Mouse (Mus musculus): ENCODE measurements around the gene Gm12166.

Gene Gm12166

DNA sequence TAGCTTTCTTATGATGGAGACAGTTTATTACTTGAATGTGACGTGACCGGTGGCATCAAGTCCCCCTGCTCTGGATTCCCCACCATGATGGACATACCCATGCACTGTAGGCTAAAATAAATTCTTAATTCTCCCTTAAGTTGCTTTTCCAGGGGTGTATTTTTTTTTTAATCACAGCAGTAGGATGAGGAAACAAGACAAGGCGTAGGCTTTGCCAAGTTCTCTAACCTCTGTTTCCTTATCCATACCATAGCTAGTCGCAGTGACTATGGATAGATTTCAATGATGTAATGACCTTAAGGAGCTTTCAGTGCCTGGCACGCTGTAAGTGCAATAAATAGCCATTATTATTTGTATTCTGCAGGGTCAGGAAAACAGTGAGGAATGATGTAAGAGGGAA is 25.2 kb upstream of the Gm12166 start:
- CTCF ChIA-PET: interaction anchor here in 1 of 4 experiments (1.1 kb wide), 1 partner anchor 198 kb away, joined by 3 read pairs; no protein-coding TSS in a partner anchor
- POLR2A ChIA-PET: interaction anchor here in 2 of 4 experiments (0.8 to 3.5 kb wide), 17 partner anchors 8 to 44 kb away, joined by 3 to 25 read pairs (median 5); no protein-coding TSS in a partner anchor

DNA sequence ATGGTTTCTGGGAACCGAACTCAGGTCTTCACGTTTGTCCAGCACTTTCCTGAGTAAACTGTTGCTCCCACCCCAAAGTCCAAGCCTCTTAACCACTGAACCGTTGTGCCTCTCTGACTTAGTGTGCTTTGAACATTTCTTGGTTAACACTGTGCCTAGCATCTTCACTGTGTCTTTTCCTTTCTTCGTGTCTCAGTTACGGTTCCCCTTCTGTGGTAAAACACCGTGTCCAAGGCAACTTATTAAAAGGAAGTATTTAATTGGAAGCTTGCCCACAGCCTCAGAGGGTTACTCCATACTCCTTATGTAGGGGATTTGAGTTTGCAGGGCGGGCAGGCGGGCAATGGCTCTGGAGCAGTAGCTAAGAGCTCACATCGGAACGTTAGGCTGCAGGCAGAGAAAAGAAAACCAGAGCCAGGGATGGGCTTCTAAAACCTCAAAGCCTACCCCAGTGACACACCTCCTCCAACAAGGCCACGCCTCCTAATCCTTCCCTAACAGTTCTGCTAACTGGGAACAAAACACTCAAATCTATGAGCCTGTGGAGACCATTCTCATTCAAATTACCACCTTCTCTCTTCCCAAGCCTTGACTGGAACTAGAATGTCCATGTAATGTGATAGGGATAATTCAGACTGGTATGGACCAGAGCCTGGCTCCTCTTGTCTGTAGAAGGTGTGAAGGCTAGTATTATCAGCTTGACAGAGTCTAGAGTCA is 24.5 kb upstream of the Gm12166 start:
- ChIA-PET CTCF (no interaction called here), POLR2A (interaction anchor here in 2 of 4 experiments (0.8 to 3.5 kb wide), 16 partner anchors 7 to 43 kb away, joined by 3 to 25 read pairs (median 6); no protein-coding TSS in a partner anchor)

DNA sequence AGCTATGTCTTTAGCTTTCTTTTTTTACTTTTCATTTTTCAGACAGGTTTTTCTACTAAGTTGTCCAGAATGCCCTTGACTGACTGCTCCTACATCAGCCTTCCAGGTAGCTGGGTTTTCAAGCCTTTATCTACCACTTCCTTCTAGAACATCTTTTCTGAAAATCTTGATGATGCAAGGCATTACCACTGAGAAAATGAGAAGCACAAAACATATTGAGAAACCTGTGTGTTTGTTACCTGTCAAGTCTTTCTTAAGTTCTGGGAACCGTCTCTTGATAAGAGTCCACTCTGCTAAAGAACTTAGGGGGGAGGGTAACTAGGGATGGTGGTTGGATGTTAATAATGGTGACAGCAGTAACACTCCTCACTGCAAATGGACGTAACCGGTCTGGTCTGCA is 23.4 kb upstream of the Gm12166 start:
- CTCF ChIA-PET: no interaction called here
- POLR2A ChIA-PET: interaction anchor here (0.6 to 3.5 kb wide), 6 partner anchors 14 to 180 kb away, joined by 3 to 25 read pairs (median 6); no protein-coding TSS in a partner anchor

DNA sequence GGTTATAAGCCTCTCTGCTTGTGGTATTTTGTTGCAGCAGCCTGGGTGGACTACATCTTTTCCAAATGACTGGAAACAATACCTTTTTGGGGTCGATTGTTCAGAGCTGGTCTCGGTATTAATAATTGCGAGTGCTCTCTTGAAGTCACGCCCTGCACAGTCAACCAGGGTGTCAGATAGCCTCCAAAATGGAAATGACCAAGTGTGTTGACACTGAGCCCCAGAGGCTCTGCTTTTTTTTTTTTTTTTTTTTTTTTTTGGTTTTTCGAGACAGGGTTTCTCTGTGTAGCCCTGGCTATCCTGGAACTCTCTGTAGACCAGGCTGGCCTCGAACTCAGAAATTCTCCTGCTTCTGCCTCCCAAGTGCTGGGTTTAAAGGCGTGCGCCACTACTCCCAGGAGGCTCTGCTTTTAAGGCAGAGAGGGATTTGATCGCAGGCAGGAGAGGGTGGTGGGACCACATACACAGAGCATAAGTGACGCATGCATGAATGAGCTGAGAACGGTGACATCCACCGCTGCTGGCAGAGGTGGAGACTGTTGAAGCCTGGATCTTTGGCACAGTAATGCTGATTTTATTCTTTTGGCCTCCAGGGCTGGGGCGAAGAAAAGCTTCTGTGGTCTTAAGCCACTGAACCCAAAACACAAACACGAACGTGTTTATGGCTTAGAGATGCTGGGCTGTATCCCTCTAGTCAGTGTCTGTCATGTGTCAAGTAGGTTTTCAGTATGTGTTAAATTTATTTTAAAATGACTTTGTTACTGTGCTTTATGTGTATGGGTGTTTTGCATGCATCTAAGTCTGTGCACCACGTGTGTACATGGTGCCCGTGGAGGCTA is 21.9 kb upstream of the Gm12166 start:
- CTCF ChIA-PET: interaction anchor here in 1 of 4 experiments (0.5 kb wide), 1 partner anchor 74 kb away, joined by 8 read pairs; no protein-coding TSS in a partner anchor
- POLR2A ChIA-PET: interaction anchor here in 2 of 4 experiments (0.8 to 12.4 kb wide), 10 partner anchors 8 to 44 kb away, joined by 3 to 383 read pairs (median 5); partner anchors contain the start of gene Adam19 (in 1 of the 2)

DNA sequence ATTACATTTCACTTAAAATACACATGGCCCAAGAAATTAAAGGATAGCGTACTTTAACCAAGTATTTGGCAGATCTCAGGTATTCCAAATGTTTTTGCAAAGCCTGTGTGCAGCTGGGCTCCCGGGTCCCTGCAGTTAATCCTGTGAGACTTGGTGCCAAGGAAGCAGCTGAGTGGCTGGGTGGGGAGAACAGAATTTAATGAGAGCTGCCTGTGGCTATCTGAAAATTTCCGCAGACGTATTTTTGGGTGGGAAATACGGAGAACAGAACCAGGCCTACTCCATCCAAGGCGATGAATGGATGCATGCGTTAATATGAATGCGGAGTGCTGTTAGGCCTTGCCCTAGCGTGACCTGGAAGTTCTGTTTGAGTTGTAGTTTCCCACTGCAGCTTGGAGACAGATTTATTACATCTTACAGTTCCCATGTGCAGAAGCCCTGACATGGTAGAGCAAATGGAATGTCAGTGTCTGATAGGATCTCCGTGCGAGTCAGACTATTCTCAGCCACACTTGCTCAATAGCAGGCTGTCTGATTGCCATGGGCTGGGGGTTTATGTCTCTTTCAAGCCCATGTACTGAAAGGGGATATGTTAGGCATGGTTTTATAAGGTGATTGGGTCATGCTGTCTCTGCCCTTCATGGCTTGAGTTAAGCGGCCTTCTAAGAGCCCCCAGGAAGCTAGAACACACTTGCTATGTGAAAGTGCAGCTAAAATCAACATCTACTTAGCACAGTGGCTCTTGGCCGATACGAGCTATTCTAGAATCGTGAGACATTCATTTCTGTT is 21.1 kb upstream of the Gm12166 start:
- CTCF ChIA-PET: interaction anchor here in 1 of 4 experiments (0.5 kb wide), 1 partner anchor 73 kb away, joined by 8 read pairs; no protein-coding TSS in a partner anchor
- POLR2A ChIA-PET: interaction anchor here in 3 of 4 experiments (0.8 to 12.4 kb wide), 15 partner anchors 8 to 185 kb away, joined by 3 to 383 read pairs (median 5); partner anchors contain the start of gene Adam19 (in 2 of the 3)

DNA sequence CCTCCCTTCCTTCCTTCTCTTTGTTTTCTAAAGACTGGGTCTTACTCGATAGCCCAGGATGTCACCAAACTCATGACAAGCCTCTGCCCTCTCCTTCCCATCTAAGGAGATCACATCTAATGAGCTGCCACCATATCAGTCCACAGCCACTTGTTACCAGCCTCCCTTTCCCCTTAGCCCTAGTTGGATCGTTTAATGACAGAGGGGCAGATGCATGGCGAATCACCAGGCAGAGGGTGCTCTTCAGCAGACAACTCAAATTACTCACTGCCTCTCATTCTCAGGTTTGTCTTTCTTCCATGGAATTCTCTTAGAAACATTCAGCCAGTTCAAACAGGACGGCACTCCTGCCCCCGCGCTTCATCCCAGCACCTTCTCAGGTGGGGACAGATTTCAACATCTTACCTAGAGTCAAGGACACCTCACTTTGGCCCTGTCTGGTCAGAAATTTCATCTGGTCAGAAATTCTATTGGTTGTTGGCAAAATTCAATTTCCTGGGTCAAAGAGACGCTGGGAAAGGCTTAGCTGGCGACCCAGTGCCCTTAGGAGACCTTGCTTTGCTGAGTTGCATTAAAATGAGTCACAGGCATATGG is 20.4 kb upstream of the Gm12166 start:
- CTCF ChIA-PET: interaction anchor here in 1 of 4 experiments (0.7 kb wide), 1 partner anchor 77 kb away, joined by 3 read pairs; no protein-coding TSS in a partner anchor
- POLR2A ChIA-PET: interaction anchor here in 3 of 4 experiments (0.6 to 12.4 kb wide), 18 partner anchors 8 to 186 kb away, joined by 3 to 383 read pairs (median 5); partner anchors contain the start of gene Adam19 (in 2 of the 3)

DNA sequence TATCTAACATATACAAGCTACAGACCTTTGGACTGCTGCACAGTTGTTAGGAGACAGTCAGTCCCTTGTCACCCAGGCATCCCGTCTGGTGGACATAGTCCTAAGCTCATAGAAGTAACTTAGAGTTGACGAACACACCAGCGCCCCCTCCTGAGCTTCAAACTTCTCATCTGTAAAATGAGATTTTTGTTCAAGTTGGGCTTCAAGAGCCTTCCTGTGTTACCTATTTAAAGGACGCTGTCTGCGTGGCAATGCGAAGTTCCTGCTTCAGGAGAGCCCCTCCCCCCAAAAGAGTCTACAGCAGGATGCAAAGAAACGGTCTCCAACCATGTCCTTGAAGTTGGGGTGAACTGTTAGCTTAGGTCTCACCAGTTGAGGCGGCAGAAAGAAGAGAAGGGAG is 18.7 kb upstream of the Gm12166 start:
- ChIA-PET CTCF (interaction anchor here (0.6 to 2.0 kb wide), 8 partner anchors 10 to 718 kb away, joined by 3 to 7 read pairs (median 4); partner anchors contain the start of gene Adam19 (in 1 of the 4)), POLR2A (interaction anchor here in 3 of 4 experiments (1.0 to 12.4 kb wide), 39 partner anchors 7 to 132 kb away, joined by 3 to 383 read pairs (median 12); partner anchors contain the start of gene Adam19 (in 3 of the 3))

DNA sequence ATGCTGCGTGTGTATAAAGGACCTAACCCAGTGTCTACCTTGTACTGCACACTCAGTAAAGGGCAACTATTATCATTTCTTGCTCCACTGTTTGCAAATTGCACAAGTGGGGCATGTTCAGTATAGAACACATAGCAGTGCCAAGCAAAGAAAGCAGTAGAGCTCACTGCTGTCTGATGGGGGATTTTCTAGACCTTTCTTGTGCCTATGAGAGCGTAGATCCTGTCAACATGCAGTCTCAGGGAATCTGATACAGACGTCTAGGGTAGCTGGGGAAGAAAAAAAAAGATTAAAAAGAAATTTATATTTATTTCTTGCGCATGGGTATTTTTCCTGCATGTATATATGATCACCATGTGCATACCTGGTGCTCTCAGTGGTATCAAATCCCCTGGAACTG is 18.0 kb upstream of the Gm12166 start:
- ChIA-PET CTCF (interaction anchor here in 3 of 4 experiments (1.0 to 2.0 kb wide), 4 partner anchors 10 to 25 kb away, joined by 4 to 5 read pairs (median 4); partner anchors contain the start of gene Adam19 (in 1 of the 3)), POLR2A (interaction anchor here in 3 of 4 experiments (0.7 to 12.4 kb wide), 47 partner anchors 7 to 205 kb away, joined by 3 to 383 read pairs (median 8); partner anchors contain the start of genes Adam19 (in 3 of the 3) and Thg1l (in 1 of the 3))

DNA sequence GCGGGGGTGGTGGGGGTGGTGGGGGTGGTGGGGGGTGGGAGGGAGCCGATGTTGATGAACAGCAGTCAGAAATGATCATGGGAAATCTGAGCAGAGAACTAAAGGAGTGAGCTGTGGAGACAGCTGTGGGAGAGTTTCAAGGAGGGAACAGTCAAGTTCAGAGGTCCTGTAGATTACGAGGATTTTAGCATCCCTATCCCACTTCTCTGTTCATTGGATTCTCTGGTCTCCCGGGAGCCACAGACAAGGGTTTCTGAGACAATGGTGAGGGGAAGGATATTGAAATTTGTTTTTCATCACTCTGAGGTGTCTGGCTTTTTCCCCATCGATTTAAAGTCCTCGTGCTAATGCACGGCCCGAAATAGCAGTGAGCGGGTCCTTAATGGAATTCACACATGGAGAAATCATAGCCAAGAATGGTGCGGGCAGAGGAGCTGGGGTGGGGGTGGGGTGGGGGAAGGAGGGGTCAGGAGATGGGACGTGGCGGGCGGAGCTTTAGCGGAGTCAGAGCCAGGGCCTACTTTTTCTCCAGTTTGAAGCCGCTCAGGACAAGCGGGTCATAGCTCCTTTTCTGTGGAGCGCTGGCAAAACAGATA is 17.4 kb upstream of the Gm12166 start:
- ChIA-PET CTCF (interaction anchor here in 3 of 4 experiments (0.8 to 1.8 kb wide), 4 partner anchors 10 to 189 kb away, joined by 3 to 5 read pairs (median 4); no protein-coding TSS in a partner anchor), POLR2A (interaction anchor here in 3 of 4 experiments (0.6 to 12.4 kb wide), 49 partner anchors 8 to 206 kb away, joined by 3 to 383 read pairs (median 8); partner anchors contain the start of genes Adam19 (in 3 of the 3) and Thg1l (in 1 of the 3))

DNA sequence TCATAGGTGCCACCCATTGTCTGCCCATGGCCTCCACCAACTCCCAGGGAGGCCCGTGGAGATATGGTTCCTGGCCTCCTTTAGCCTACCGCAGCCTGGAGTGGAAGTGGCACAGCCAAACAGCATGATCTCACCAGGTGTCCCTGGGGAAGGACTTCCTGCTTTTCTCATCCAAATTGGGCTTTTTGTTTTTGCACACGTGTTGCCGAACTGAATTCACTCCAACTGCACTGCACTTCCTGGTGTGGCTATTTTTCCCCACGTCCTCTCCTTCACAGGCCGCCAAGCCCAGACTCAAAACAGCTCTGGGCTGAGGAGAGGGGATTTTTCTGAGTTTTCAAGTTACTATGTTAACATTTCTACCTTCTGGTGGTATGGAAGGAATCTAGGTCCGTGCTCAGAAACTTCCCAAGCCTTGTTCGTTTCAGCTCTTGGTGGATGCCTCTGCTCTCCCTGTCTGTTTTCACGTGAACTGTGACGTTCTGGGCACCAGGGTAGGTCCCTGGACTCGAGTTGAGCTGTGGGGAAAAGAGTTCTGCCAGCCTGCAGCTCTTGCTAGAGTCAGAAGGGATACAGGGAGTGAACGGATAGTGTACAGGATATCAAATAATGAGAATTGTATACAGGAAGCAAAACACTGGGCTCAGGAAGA is 16.8 kb upstream of the Gm12166 start:
- POLR2A ChIA-PET: interaction anchor here (0.7 to 12.4 kb wide), 40 partner anchors 9 to 206 kb away, joined by 3 to 383 read pairs (median 11); partner anchors contain the start of genes Adam19 (in 4 of the 4), Sox30 (in 1 of the 4) and Thg1l (in 1 of the 4)
- CTCF ChIA-PET: interaction anchor here in 1 of 4 experiments (0.8 to 1.0 kb wide), 2 partner anchors 9 to 189 kb away, joined by 3 read pairs; no protein-coding TSS in a partner anchor

DNA sequence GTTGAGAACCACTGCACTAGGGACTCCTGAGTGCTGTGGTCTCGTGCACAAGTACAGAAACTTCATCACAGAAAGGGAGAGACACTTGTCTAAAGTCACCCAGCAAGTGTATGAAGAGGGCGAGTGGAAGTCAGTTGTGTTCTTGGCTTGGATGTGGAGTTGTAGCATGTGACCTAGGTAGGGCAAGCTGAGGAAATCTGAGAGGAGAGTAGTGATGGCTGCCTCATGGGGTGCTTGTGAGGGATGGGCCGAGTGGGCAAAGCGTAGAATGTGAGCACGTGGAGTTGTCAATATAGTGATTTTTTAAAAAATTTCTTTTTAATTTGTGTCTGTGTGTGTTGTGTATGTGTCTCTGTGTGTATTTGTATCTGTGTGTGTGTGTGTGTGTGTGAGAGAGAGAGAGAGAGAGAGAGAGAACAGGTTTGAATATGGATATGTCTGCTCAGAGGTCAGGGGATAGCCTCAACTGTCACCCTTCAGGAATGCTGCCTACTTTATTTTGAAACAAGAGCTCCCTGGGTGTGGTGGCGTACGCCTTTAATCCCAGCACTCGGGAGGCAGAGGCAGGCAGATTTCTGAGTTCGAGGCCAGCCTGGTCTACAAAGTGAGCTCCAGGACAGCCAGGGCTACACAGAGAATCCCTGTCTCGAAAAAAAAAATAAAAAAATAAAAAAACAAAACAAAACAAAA is 15.4 kb upstream of the Gm12166 start:
- CTCF ChIA-PET: interaction anchor here in 2 of 4 experiments (0.6 to 1.6 kb wide), 4 partner anchors 48 to 148 kb away, joined by 3 to 4 read pairs (median 3); no protein-coding TSS in a partner anchor

DNA sequence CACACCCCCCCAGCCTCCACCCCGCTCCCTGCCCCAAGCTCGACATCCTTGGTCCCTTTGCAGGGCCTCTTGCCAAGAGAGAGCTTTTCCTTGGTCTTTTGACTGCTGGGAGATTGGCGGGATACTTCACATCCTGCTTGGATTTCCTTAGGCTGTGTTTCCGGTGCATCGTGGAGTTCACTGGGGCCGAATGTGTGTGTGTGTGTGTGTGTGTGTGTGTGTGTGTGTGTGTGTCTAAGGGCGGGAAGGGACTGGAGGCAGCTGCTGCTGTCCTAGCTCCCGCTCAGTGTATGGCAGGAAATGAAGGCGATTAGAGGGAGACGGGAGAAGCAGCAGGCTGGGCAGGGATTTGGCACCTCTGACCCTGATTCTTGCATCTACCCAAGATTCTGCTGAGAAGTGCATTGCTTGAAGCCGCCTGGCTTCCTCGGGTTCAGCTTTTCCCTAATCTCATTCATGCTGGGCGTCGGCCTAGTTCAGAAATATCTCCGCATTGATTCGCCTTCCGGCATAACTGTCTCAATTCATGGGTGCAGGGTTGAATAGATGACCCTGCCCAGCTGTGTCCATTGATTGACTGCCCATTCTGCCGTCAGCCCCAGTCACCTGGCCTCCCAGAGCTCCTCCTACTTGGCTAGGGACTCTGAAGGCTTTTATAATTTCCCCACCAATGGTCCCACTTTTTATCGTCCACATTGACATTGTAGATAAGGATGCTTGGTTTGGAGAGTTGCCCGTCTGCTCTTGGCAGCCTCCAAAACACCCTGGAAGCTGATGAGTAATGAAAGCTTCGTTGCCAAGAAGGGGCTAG is 13.3 kb upstream of the Gm12166 start:
- ChIA-PET CTCF (interaction anchor here in 3 of 4 experiments (0.6 to 1.0 kb wide), 6 partner anchors 9 to 210 kb away, joined by 3 to 6 read pairs (median 4); no protein-coding TSS in a partner anchor), POLR2A (interaction anchor here (0.6 to 12.4 kb wide), 33 partner anchors 8 to 1413 kb away, joined by 3 to 383 read pairs (median 4); partner anchors contain the start of gene Adam19 (in 3 of the 4))

More for the DNA sequence above, 15.4 kb upstream of the Gm12166 start:
- POLR2A ChIA-PET: interaction anchor here (0.6 to 12.4 kb wide), 33 partner anchors 10 to 1135 kb away, joined by 3 to 383 read pairs (median 6); partner anchors contain the start of gene Adam19 (in 3 of the 4)

DNA sequence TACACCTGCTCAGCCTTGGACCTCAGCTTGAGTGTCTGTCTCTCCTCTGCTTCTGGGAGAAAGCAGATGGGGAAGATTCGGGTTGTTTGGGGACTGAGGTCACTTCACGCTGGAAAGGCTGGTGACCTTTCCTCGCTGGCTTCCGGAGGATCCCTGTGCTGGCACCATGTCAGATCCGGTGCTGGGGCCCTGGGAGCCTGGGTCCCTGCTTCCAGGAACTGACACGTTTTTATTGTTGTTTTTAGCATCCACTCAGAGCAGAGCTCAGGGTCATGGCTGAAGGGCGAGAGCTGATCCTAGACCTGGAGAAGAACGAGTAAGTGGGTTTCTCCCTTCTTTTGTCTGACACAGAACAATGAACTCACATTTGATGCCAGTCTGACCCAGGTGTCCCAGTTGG is 12.6 kb upstream of the Gm12166 start:
- ChIA-PET POLR2A (interaction anchor here (0.5 to 12.4 kb wide), 27 partner anchors 7 to 1260 kb away, joined by 3 to 383 read pairs (median 4); partner anchors contain the start of gene Adam19 (in 3 of the 4)), CTCF (interaction anchor here in 3 of 4 experiments (0.7 to 1.0 kb wide), 5 partner anchors 8 to 210 kb away, joined by 3 to 6 read pairs (median 3); no protein-coding TSS in a partner anchor)
